Mouse (Mus musculus): ENCODE results near the gene Pcif1. TPM values are rescaled to one million over a fixed set of nuclear protein-coding genes. Genes with fewer than 3 reads are reported as not detected.
A peak's percentile ranks its signal among the peaks of the same experiment; 100 is the strongest.

The Pcif1 gene
- polyA plus RNA-seq, 1 experiment from 2014 or later = 76.5 TPM

DNA sequence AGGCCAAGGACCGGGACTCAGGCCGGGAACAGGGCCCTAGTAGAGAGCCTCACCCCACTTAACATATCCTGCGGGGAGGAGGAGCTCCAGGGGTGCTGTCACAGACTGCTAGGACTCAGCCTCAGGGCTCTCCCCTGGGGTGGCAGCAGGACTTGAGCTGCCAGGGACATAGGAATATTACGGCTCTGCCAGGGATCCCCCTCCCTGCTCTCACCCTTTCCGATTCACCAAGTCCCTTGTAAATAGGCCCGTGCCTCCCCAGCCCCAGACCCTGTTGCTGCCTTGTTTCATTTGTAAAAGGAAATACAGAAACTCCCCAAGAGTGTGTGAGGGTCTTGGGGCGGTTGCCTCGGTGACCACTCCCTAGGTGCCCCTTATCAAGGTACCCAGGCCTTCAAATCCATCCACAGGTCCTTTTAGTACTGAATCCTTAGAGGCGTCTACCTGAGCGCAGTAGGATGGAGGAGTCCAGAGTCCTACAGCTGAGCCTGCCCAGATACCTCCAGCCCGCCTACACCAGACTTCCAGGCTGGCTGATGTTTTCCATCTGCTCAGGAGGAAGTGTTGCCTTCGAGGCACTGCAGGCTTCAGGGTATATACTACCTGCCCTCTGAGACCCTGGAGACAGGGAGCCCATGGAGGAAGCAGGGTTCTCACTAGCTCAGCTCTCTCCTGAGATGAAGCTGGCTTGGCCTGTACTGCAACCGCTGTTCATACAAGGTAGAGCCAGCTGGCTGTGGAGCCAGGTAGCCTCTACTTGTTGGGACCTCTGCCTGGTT lies 12.1 kb downstream of the Pcif1 start:
- TF ChIP-seq CTCF (IDR thresholded peaks at IDR 0.05; ENCODE audit: low read depth) = no peak
- Histone ChIP-seq H3K9me3 (replicated peaks; ENCODE audit: low read length) (no peaks in the 10 kb centered on the region), H3K4me2 (ENCODE audit: low read length) (no peak overlapping the region), H3K4me3 (replicated peaks; ENCODE audit: low read depth, low read length) (no peak overlapping the region), H3K9ac (ENCODE audit: low read depth, low read length) (no peak overlapping the region), H3K4me1 (replicated peaks; ENCODE audit: insufficient read depth, low read length) (no peaks in the 10 kb centered on the region), H3K36me3 (ENCODE audit: insufficient read depth, low read length) (peaks cover 95% of the 10 kb centered on the region), H3K27ac (0 out of 2 replicates have a peak overlapping the region, but pooled peaks have one; percentile 19), H3K27me3 (ENCODE audit: insufficient read depth, low read length) (no peaks in the 10 kb centered on the region)
- DNase-seq (ENCODE audit: low spot score) (no peak), ATAC-seq (replicated peaks; ENCODE audit: low FRiP score, low read depth) (no peak)
- 79% methylated on average over 13 of the region's 13 CpGs for WGBS

- Histone ChIP-seq H3K36me3 (ENCODE audit: insufficient read depth, low read length) (peaks cover 89% of the 10 kb centered on the region), H3K9me3 (replicated peaks; ENCODE audit: low read length) (no peaks in the 10 kb centered on the region), H3K4me2 (ENCODE audit: low read length) (no peak overlapping the region), H3K4me1 (replicated peaks; ENCODE audit: insufficient read depth, low read length) (no peaks in the 10 kb centered on the region), H3K4me3 (replicated peaks; ENCODE audit: low read depth, low read length) (no peak overlapping the region), H3K27me3 (ENCODE audit: insufficient read depth, low read length) (no peaks in the 10 kb centered on the region), H3K27ac (no peak overlapping the region), H3K9ac (ENCODE audit: low read depth, low read length) (no peak overlapping the region)
- 81% methylated on average over 15 of the region's 15 CpGs for WGBS
- TF ChIP-seq CTCF (IDR thresholded peaks at IDR 0.05; ENCODE audit: low read depth) = no peak
- no peak for DNase-seq (ENCODE audit: low spot score)
- no peak for ATAC-seq (replicated peaks; ENCODE audit: low FRiP score, low read depth)
These were observed 13.0 kb downstream of the Pcif1 start for GRCm38 (mm10) chr2:164891908-164892695.

GRCm38 (mm10) chr2:164892696-164893216 lies 13.7 kb downstream of the Pcif1 start:
- no peak overlapping the region for H3K4me3 ChIP-seq (replicated peaks; ENCODE audit: low read depth, low read length)
- H3K9me3 ChIP-seq (replicated peaks; ENCODE audit: low read length) = no peaks in the 10 kb centered on the region
- TF ChIP-seq CTCF (IDR thresholded peaks at IDR 0.05; ENCODE audit: low read depth) = no peak
- no peak for DNase-seq (ENCODE audit: low spot score)
- 92% methylated on average over 6 of the region's 6 CpGs for WGBS
- no peak overlapping the region for H3K27ac ChIP-seq
- no peak overlapping the region for H3K4me2 ChIP-seq (ENCODE audit: low read length)
- no peaks in the 10 kb centered on the region for H3K27me3 ChIP-seq (ENCODE audit: insufficient read depth, low read length)
- no peaks in the 10 kb centered on the region for H3K4me1 ChIP-seq (replicated peaks; ENCODE audit: insufficient read depth, low read length)
- no peak for ATAC-seq (replicated peaks; ENCODE audit: low FRiP score, low read depth)
- peaks cover 89% of the 10 kb centered on the region for H3K36me3 ChIP-seq (ENCODE audit: insufficient read depth, low read length)
- no peak overlapping the region for H3K9ac ChIP-seq (ENCODE audit: low read depth, low read length)

GRCm38 (mm10) chr2:164894048-164894447 lies 14.9 kb downstream of the Pcif1 start:
- no peak overlapping the region for H3K27ac ChIP-seq
- no peaks in the 10 kb centered on the region for H3K9me3 ChIP-seq (replicated peaks; ENCODE audit: low read length)
- no peaks in the 10 kb centered on the region for H3K4me1 ChIP-seq (replicated peaks; ENCODE audit: insufficient read depth, low read length)
- no peak for ATAC-seq (replicated peaks; ENCODE audit: low FRiP score, low read depth)
- TF ChIP-seq CTCF (IDR thresholded peaks at IDR 0.05; ENCODE audit: low read depth) = peak; percentile 35; the same call in 1 of the 2 replicates
- WGBS = 60% methylated on average over 5 of the region's 5 CpGs
- DNase-seq (ENCODE audit: low spot score) = peak; percentile 40
- H3K4me3 ChIP-seq (replicated peaks; ENCODE audit: low read depth, low read length) = no peak overlapping the region
- no peaks in the 10 kb centered on the region for H3K27me3 ChIP-seq (ENCODE audit: insufficient read depth, low read length)
- H3K9ac ChIP-seq (ENCODE audit: low read depth, low read length) = no peak overlapping the region
- peaks cover 89% of the 10 kb centered on the region for H3K36me3 ChIP-seq (ENCODE audit: insufficient read depth, low read length)
- no peak overlapping the region for H3K4me2 ChIP-seq (ENCODE audit: low read length)

DNA sequence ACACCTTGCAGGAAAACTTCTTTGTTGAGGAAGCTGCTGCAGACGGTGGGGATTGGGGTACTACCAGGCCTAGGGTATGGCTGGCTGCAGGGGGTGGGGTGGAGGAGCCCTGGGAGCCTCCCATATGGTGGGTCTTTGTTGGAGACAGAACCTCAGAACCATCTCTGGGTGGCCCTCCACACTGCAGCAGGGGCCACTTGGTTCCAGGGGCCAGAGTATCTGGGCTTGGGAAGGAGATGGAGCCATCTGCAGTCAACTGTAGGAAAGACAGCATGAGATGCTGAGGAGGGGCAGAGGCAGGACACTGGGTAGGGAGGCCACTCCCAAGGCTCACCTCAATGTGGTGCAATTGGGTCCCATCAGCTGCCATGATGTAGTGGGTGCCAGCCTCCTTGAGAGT lies 15.5 kb downstream of the Pcif1 start:
- no peak for DNase-seq (ENCODE audit: low spot score)
- no peaks in the 10 kb centered on the region for H3K27me3 ChIP-seq (ENCODE audit: insufficient read depth, low read length)
- peaks cover 89% of the 10 kb centered on the region for H3K36me3 ChIP-seq (ENCODE audit: insufficient read depth, low read length)
- WGBS = 75% methylated on average over 1 of the region's 1 CpGs
- H3K9ac ChIP-seq (ENCODE audit: low read depth, low read length) = no peak overlapping the region
- no peak overlapping the region for H3K4me3 ChIP-seq (replicated peaks; ENCODE audit: low read depth, low read length)
- H3K4me1 ChIP-seq (replicated peaks; ENCODE audit: insufficient read depth, low read length) = no peaks in the 10 kb centered on the region
- no peak for ATAC-seq (replicated peaks; ENCODE audit: low FRiP score, low read depth)
- H3K27ac ChIP-seq = no peak overlapping the region
- H3K4me2 ChIP-seq (ENCODE audit: low read length) = no peak overlapping the region
- no peaks in the 10 kb centered on the region for H3K9me3 ChIP-seq (replicated peaks; ENCODE audit: low read length)
- peak; percentile 36; the same call in 1 of the 2 replicates for TF ChIP-seq CTCF (IDR thresholded peaks at IDR 0.05; ENCODE audit: low read depth)

GRCm38 (mm10) chr2:164895885-164896284 lies 16.8 kb downstream of the Pcif1 start:
- Histone ChIP-seq H3K4me1 (replicated peaks; ENCODE audit: insufficient read depth, low read length) (no peaks in the 10 kb centered on the region), H3K27ac (no peak overlapping the region), H3K9ac (ENCODE audit: low read depth, low read length) (no peak overlapping the region), H3K27me3 (ENCODE audit: insufficient read depth, low read length) (no peaks in the 10 kb centered on the region), H3K36me3 (ENCODE audit: insufficient read depth, low read length) (peaks cover 89% of the 10 kb centered on the region), H3K4me2 (ENCODE audit: low read length) (no peak overlapping the region), H3K9me3 (replicated peaks; ENCODE audit: low read length) (no peaks in the 10 kb centered on the region), H3K4me3 (replicated peaks; ENCODE audit: low read depth, low read length) (no peak overlapping the region)
- no peak for ATAC-seq (replicated peaks; ENCODE audit: low FRiP score, low read depth)
- no peak for DNase-seq (ENCODE audit: low spot score)
- TF ChIP-seq CTCF (IDR thresholded peaks at IDR 0.05; ENCODE audit: low read depth) = no peak
- 96% methylated on average over 6 of the region's 6 CpGs for WGBS

All from kidney, postnatal 0 days (tissue).